Mouse (Mus musculus) embryonic facial prominence, embryonic 15.5 days (tissue): ENCODE measurements at regions not wholly inside any gene's neighbourhood (a gene's known extent, or its start where the extent isn't known, plus 50 kb on each side); places are given as distances from the start of the nearest gene placed in this dataset.

Source experiments
- ATAC-seq: fragments of 200-750 bp; cut with Nextera tagmentation; 2 replicates; pipeline ENCODE4 v1.8.0; 2017; ENCODE audit warnings: low read depth, moderate TSS enrichment; ENCODE audit not compliant: insufficient number of reproducible peaks, low FRiP score, low TSS enrichment
- H3K27ac ChIP-seq: fragments of 300-500 bp; sonication (generic); replicated peaks from 2 replicates; pipeline ENCODE4 v1.5.1; 2015; ENCODE audit warnings: mild to moderate bottlenecking, inconsistent platforms
- H3K27me3 ChIP-seq: fragments of 300-500 bp; sonication (generic); 2 replicates; pipeline ENCODE4 v1.6.1; 2015; ENCODE audit warnings: inconsistent platforms
- H3K36me3 ChIP-seq: fragments of 300-500 bp; sonication (generic); 2 replicates; pipeline ENCODE4 v1.6.1; 2015; ENCODE audit warnings: mild to moderate bottlenecking, inconsistent platforms
- H3K4me1 ChIP-seq: fragments of 300-500 bp; sonication (generic); 2 replicates; pipeline ENCODE4 v1.6.1; 2015; ENCODE audit warnings: inconsistent platforms
- H3K4me2 ChIP-seq: fragments of 300-500 bp; sonication (generic); replicated peaks from 2 replicates; pipeline ENCODE4 v1.6.1; 2015; ENCODE audit warnings: mild to moderate bottlenecking, inconsistent platforms
- H3K4me3 ChIP-seq: fragments of 300-500 bp; sonication (generic); replicated peaks from 2 replicates; pipeline ENCODE4 v1.5.1; 2015; ENCODE audit warnings: mild to moderate bottlenecking, inconsistent platforms
- H3K9ac ChIP-seq: fragments of 300-500 bp; sonication (generic); 2 replicates; pipeline ENCODE4 v1.6.1; 2015; ENCODE audit warnings: inconsistent platforms
- H3K9me3 ChIP-seq: fragments of 300-500 bp; sonication (generic); replicated peaks from 2 replicates; pipeline ENCODE4 v1.6.1; 2016; ENCODE audit warnings: inconsistent platforms
- WGBS: fragments of 180-500 bp; shearing (Covaris S2); methylation state at CpG from one replicate; pipeline ENCODE4 v1.1.7; 2015; 5-methylcytosine and 5-hydroxymethylcytosine counted together

DNA sequence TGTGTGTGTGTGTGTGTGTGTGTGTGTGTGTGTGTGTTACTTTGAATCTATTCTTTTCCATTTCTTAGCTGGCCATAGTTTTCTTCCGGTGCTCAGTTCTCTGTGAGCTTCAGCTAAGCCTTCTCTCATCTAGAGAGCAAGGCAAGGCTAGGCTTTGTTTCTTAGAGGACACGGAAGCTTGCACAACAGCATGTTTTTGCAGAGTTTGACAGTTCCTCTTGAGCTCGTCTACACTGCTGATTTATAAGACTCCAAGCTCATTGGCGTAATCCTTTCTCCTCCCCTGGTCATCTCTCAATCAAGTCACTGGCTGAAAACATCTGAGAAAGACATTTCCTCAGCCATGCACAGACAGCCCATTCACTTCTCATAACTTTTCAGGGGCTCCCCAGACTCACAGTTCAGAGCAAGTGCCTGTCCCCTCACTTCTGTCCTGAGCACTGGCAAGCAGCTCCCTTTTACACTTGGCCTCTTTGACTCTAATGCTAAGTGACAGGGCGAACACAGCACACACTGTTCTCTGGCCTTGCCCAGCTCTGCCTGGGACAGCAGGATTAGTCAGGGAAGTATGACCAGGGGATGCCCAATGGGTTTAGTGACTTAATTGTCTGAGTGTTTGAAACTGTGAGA lies 362.3 kb upstream of the Npvf start:
- H3K9ac ChIP-seq: no peak overlapping the region
- H3K4me3 ChIP-seq: no peak overlapping the region
- H3K36me3 ChIP-seq: no peaks in the 10 kb centered on the region
- H3K9me3 ChIP-seq: no peaks in the 10 kb centered on the region
- no peaks in the 10 kb centered on the region for H3K27me3 ChIP-seq
- no peak; the same call in 1 of the 2 replicates for ATAC-seq
- H3K4me1 ChIP-seq: peaks cover 9% of the 10 kb centered on the region; the same call in 1 of the 2 replicates
- H3K4me2 ChIP-seq: no peak overlapping the region
- 69% methylated on average over 5 of the region's 5 CpGs for WGBS
- peak overlapping the region; percentile 45; the same call in 1 of the 2 replicates for H3K27ac ChIP-seq

DNA sequence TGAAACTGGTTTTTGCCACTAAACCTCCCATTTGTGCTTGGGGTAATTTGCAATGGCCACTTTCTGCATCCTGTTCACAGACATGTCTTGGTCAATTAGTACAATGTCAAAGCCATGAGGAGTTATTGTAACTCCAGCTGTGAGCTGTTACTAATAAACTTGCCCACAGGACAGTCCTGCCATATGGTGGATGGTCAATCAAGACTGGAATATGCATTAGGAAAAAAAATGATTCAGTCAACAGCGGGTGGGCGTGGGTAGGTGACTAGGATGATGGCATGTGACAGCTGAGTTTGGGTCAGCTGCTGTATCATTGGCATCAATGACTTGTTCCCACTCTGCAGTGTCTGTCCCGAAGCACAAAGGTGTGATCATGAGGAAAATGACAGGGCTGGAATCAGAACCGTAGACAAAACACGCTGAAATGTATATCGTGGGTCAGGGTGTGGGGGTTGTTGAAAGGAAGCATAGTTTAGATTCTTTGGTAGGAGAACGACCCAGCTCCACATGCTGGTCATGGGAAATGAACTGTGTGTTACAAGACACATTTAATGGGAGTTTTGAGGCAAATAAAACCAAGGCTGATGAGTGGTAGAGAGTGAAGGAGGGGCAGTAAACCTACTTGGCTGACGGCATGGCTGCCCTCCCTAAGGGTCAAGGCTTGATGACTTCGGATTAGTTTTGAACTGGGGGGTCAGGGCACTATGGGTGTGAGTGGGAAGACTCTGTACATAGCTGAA lies 363.2 kb upstream of the Npvf start:
- Histone ChIP-seq H3K27me3 (no peaks in the 10 kb centered on the region), H3K9ac (no peak overlapping the region), H3K4me1 (peaks cover 7% of the 10 kb centered on the region; the same call in 1 of the 2 replicates), H3K9me3 (no peaks in the 10 kb centered on the region), H3K4me3 (no peak overlapping the region), H3K27ac (no peak overlapping the region), H3K36me3 (no peaks in the 10 kb centered on the region), H3K4me2 (no peak overlapping the region)
- ATAC-seq: no peak
- 70% methylated on average over 9 of the region's 9 CpGs for WGBS

DNA sequence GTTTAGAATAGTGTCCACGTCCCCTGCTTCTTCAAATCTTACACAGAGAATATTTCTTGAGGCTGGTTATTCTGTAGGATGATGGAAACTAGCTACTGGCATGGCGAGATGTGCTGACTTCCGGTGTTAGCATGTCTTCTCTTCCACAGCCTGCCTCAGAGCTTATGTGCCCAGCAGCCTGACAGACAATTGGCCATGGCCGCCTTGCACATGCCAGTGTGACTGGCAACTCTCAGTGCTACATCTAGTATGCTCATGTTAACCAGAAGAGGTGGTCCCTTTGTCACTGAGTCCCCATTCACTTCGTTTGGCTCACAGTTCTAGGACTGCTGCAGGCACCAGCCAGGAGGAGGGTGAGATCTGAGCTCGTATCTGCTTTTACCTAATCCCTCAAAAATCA lies 367.0 kb upstream of the Npvf start:
- Histone ChIP-seq H3K27ac (no peak overlapping the region), H3K9me3 (no peaks in the 10 kb centered on the region)
- WGBS: 82% methylated on average over 6 of the region's 6 CpGs

DNA sequence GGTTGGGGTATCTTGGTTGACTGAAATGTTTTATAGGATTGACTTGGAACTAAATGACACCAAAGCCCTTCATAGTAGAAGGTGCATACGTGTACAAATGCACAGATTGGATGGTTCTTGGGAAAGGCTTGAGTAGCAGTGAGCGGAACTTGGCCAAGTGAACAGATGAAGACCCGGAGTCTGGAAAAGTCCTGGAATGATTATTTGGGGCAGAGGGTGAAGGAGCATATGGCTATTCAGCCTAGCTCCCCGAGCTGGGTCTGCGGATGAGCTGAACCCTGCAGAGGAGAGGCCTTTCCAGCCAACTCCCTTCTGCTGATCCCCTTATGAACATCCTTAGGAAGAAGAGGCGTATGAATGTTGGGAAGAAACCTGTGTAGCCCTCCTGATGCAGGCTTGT lies 369.1 kb upstream of the Npvf start:
- WGBS: 91% methylated on average over 6 of the region's 6 CpGs
- Histone ChIP-seq H3K36me3 (no peaks in the 10 kb centered on the region), H3K4me3 (no peak overlapping the region), H3K4me1 (peaks cover 10% of the 10 kb centered on the region; the same call in 1 of the 2 replicates), H3K9ac (no peak overlapping the region), H3K27me3 (no peaks in the 10 kb centered on the region), H3K27ac (peak overlapping the region; percentile 49), H3K4me2 (no peak overlapping the region), H3K9me3 (no peaks in the 10 kb centered on the region)
- no peak for ATAC-seq

More for the DNA sequence above, 367.0 kb upstream of the Npvf start:
- Histone ChIP-seq H3K36me3 (no peaks in the 10 kb centered on the region), H3K4me2 (no peak overlapping the region), H3K4me1 (peaks cover 13% of the 10 kb centered on the region), H3K27me3 (no peaks in the 10 kb centered on the region), H3K4me3 (no peak overlapping the region), H3K9ac (no peak overlapping the region)
- ATAC-seq: no peak

DNA sequence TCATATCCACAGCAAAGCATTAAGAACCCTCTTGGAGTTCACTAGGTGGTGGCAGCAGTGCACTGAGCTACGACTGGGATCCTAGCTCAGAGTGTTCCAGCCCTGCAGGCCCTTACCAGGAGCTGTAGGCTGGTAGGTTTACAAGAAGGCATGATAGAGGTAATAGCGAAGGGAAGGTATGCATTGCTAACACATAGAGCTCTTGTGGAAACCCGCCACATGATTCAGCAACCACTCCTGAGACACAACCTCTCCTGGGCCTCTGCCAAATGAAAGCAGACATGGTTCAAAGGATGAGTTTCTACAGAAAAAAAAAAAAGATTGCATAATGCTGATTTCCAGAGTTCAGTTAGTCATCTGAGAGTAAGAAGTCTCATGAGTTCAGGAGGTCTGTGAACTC lies 370.5 kb upstream of the Npvf start:
- Histone ChIP-seq H3K9ac (no peak overlapping the region), H3K4me2 (no peak overlapping the region), H3K4me3 (no peak overlapping the region), H3K36me3 (no peaks in the 10 kb centered on the region), H3K9me3 (no peaks in the 10 kb centered on the region), H3K4me1 (peaks cover 10% of the 10 kb centered on the region; the same call in 1 of the 2 replicates), H3K27ac (no peak overlapping the region), H3K27me3 (no peaks in the 10 kb centered on the region)
- ATAC-seq: no peak
- WGBS: 75% methylated on average over 3 of the region's 3 CpGs

DNA sequence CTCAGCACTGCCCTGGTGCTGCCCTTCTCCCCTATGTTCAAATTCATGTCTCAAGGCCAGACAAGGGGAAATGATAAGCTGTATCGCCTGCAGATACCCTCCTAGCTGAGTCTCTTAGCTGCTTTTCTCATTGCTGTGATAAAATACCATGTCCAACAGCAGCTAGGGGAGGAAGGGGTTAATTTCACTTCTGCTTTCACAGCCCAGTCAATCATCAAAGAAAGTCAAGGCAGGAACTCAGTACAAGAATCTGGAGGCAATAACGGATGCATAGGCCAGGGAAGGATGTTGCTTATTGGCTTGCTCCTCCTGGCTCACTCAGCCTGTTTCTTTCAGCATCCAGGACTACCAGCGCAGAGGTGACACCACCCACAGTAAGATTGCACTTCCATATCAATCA lies 371.2 kb upstream of the Npvf start:
- 61% methylated on average over 3 of the region's 3 CpGs for WGBS
- Histone ChIP-seq H3K4me2 (no peak overlapping the region), H3K27me3 (no peaks in the 10 kb centered on the region), H3K9me3 (no peaks in the 10 kb centered on the region), H3K4me3 (no peak overlapping the region), H3K4me1 (peaks cover 10% of the 10 kb centered on the region; the same call in 1 of the 2 replicates), H3K36me3 (no peaks in the 10 kb centered on the region), H3K9ac (no peak overlapping the region), H3K27ac (no peak overlapping the region)
- ATAC-seq: no peak

DNA sequence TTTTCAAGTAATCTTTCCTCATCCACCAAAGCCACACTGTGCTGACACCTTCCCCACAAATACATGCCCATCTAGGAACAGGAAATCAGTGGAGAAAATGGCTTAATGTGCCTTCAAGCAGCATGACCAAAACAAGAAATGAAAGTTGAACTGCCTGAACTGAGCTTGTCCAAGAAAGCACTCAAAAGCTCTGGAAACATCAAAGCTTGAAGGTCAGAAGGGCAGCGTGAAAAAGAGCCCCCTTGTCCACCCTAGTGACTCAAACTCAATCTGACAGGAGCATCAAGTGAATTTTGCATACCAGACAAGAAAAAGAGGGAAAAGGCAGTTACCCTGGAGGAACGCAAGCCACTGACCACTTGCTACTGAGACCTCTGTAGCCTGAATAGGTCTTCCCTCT lies 373.1 kb upstream of the Npvf start:
- 56% methylated on average over 2 of the region's 2 CpGs for WGBS
- H3K27ac ChIP-seq: no peak overlapping the region

DNA sequence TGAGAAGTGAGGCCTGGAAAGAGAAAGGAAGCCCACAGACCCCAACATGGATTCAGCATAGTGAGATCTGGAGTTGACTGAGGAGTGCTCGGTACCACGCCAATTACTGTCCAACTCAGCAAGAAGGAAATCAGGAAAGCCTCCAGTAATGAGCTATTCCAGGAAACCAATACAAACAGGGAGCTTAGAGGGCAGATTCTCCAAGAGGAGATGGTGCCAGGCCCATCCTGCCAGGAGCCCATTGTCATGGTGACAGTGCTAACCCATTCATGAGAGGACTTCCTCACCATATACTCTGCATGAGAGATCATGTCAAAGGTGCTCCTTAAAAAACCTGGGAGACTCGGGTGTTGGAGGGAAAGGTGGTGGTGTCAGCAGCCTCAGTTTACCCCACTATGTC lies 375.3 kb upstream of the Npvf start:
- WGBS: 91% methylated on average over 3 of the region's 3 CpGs
- Histone ChIP-seq H3K4me1 (peaks cover 6% of the 10 kb centered on the region; the same call in 1 of the 2 replicates), H3K9me3 (no peaks in the 10 kb centered on the region), H3K36me3 (no peaks in the 10 kb centered on the region), H3K4me2 (no peak overlapping the region), H3K27me3 (no peaks in the 10 kb centered on the region), H3K9ac (no peak overlapping the region), H3K27ac (no peak overlapping the region), H3K4me3 (no peak overlapping the region)
- ATAC-seq: no peak

More for the DNA sequence above, 373.1 kb upstream of the Npvf start:
- no peaks in the 10 kb centered on the region for H3K27me3 ChIP-seq
- H3K36me3 ChIP-seq: no peaks in the 10 kb centered on the region
- H3K9ac ChIP-seq: no peak overlapping the region
- no peak overlapping the region for H3K4me3 ChIP-seq
- no peak overlapping the region for H3K4me2 ChIP-seq
- no peak for ATAC-seq
- H3K4me1 ChIP-seq: peaks cover 13% of the 10 kb centered on the region
- H3K9me3 ChIP-seq: no peaks in the 10 kb centered on the region

DNA sequence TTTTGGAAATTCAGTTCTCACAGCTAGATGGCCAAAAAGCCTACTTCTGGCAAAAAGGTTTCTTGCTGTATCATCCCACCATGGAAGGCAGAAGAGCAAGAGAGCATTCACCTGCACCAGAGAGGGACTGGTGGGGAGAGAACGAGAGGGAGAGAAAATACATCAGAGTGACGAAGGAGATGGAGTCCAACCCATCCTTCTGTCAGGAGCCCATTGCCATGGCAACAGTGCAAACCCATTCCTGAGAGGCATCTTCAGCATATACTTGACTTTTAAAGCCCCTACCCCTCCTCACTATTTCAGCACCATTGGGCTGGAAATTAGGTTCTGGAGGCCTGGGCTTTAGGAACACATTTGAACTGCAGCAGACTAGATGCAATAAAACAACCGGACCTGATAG lies 375.7 kb upstream of the Npvf start:
- H3K27ac ChIP-seq: no peak overlapping the region
- ATAC-seq: no peak
- no peaks in the 10 kb centered on the region for H3K36me3 ChIP-seq
- no peaks in the 10 kb centered on the region for H3K27me3 ChIP-seq
- H3K9me3 ChIP-seq: no peaks in the 10 kb centered on the region
- H3K4me2 ChIP-seq: no peak overlapping the region
- no peak overlapping the region for H3K4me3 ChIP-seq
- H3K4me1 ChIP-seq: peaks cover 6% of the 10 kb centered on the region; the same call in 1 of the 2 replicates
- 91% methylated on average over 3 of the region's 3 CpGs for WGBS
- H3K9ac ChIP-seq: no peak overlapping the region

DNA sequence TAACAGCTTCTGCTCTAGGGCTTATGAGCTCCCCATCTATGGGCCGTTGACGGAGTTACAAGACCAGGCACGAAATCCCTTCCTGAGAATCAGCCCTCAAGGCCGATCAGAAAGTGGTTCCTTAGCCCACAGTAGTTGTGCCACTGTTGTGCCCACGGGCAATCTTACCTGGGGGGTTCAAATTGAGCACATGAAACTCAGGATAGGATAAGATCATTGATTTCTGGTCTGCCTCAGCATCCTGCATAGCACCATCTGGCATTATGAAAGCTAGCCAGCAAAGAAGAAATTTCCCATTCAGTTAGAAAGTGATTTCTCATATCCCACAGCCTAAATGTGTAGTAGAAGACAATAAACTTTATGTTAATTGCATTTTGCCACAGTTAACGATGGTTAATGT lies 379.6 kb upstream of the Npvf start:
- Histone ChIP-seq H3K27ac (no peak overlapping the region), H3K27me3 (no peaks in the 10 kb centered on the region), H3K4me3 (no peak overlapping the region), H3K4me1 (peaks cover 22% of the 10 kb centered on the region), H3K9ac (no peak overlapping the region), H3K36me3 (no peaks in the 10 kb centered on the region), H3K9me3 (no peaks in the 10 kb centered on the region), H3K4me2 (no peak overlapping the region)
- no peak for ATAC-seq
- 74% methylated on average over 6 of the region's 6 CpGs for WGBS

DNA sequence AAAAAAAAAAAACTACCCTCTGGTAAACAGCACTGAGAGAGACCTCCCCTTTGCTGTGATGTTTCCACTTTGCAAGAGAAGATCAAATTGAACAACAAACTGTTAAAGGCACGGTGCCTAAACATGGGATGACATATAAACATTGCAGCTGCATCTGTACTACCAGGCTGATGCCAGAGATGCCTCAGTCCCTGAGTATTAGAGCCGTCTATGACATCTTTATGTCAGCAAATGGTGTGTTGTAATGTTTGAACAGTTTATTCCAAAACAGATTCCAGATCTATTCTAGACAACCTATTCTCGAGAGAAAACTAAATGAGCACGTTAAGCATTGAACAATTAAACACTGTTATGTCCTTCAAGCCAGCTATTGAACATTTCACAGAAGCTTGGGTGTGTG lies 381.8 kb upstream of the Npvf start:
- H3K36me3 ChIP-seq: no peaks in the 10 kb centered on the region
- H3K27me3 ChIP-seq: no peaks in the 10 kb centered on the region
- no peak overlapping the region for H3K9ac ChIP-seq
- no peak overlapping the region for H3K4me3 ChIP-seq
- ATAC-seq: no peak
- H3K27ac ChIP-seq: 0 out of 2 replicates have a peak overlapping the region, but pooled peaks have one; percentile 63
- H3K4me1 ChIP-seq: peaks cover 32% of the 10 kb centered on the region
- H3K9me3 ChIP-seq: no peaks in the 10 kb centered on the region
- H3K4me2 ChIP-seq: no peak overlapping the region
- WGBS: 42% methylated on average over 4 of the region's 4 CpGs
